20 mouse cellular contexts compared by ENCODE assay signal in the genomic region with DNA sequence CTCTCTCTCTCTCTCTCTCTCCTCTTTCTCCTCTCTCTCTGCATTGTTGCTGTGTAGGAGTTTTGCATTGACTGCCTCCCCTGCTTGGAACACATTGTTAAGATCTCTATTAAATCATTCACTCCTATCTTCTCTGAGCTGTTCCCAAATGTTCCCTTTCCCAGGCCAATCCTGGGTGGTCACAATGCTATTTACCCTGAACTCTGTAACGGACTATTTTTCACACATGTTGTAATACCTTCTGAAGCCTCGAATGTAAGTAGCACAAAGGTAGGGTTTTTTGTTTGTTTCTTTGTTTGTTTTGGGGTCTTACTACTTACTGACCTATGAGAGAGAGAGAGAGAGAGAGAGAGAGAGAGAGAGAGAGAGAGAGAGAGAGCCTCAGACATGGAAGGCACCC. TPM values are rescaled to one million over a fixed set of nuclear protein-coding genes. Genes with fewer than 3 reads are reported as not detected.
DNase-seq lines count a peak whose midpoint lies in the region; ATAC-seq and TF ChIP-seq lines count a peak whose summit lies in the region.
"Had no signal": no experiment of that assay in that cellular context is flagged by ENCODE, and none has a peak within 500 bp of the region (broad histone marks: within the 10 kb centered on the region; RNA-seq: fewer than 3 reads in every experiment).

No protein-coding gene starts in this region.

- TF ChIP-seq CTCF in hindbrain, postnatal 0 days (IDR thresholded peaks at IDR 0.05; ENCODE audit: low read depth) = no peak
- TF ChIP-seq CTCF in lung, adult 2 months (IDR thresholded peaks at IDR 0.05; ENCODE audit: insufficient read depth, low read length) = no peak

- peak overlapping the region; percentile 90; the same call in 1 of the 2 replicates for H3K27ac ChIP-seq in hindbrain, embryonic 11.5 days (ENCODE audit: low read depth, low read length)
- H3K27ac ChIP-seq in hindbrain, postnatal 0 days = no peak overlapping the region
- H3K27ac ChIP-seq in forebrain, embryonic 14.5 days (ENCODE audit: low read depth, low read length) = peak overlapping the region; percentile 96
- H3K27ac ChIP-seq in midbrain, embryonic 11.5 days (ENCODE audit: low read depth, low read length) = peak overlapping the region; percentile 92
- H3K27ac ChIP-seq: heart, embryonic 13.5 days; liver, embryonic 14.5 days; stomach, embryonic 15.5 days had no signal

- no peak for ATAC-seq in hindbrain, embryonic 11.5 days (ENCODE audit: low FRiP score)
- ATAC-seq in hindbrain, postnatal 0 days = no peak
- no peak for ATAC-seq in forebrain, embryonic 14.5 days
- no peak for ATAC-seq in midbrain, embryonic 11.5 days (ENCODE audit: low FRiP score)
- no peak for ATAC-seq in CD4-positive, CD25-positive, alpha-beta regulatory T cell, adult 4 months

- H3K4me1 ChIP-seq in hindbrain, embryonic 11.5 days (replicated peaks; ENCODE audit: control insufficient read depth, insufficient read depth, low read length) = peaks cover 3% of the 10 kb centered on the region
- peaks cover 4% of the 10 kb centered on the region; the same call in 1 of the 2 replicates for H3K4me1 ChIP-seq in hindbrain, postnatal 0 days (ENCODE audit: insufficient read depth, low read length)
- H3K4me1 ChIP-seq in forebrain, embryonic 14.5 days (ENCODE audit: control insufficient read depth, insufficient read depth, low read length) = peaks cover 42% of the 10 kb centered on the region
- peaks cover 38% of the 10 kb centered on the region for H3K4me1 ChIP-seq in midbrain, embryonic 11.5 days (ENCODE audit: control insufficient read depth, insufficient read depth, low read length)
- peaks cover 11% of the 10 kb centered on the region for H3K4me1 ChIP-seq in lung, adult 2 months (ENCODE audit: control insufficient read depth, insufficient read depth, low read length)
- H3K4me1 ChIP-seq: stomach, embryonic 15.5 days had no signal

- no peaks in the 10 kb centered on the region for H3K27me3 ChIP-seq in hindbrain, embryonic 11.5 days (ENCODE audit: control insufficient read depth, insufficient read depth, low read length)
- no peaks in the 10 kb centered on the region for H3K27me3 ChIP-seq in hindbrain, postnatal 0 days (ENCODE audit: insufficient read depth, low read length)
- H3K27me3 ChIP-seq in forebrain, embryonic 14.5 days (replicated peaks; ENCODE audit: control insufficient read depth, insufficient read depth, low read length) = no peaks in the 10 kb centered on the region
- no peaks in the 10 kb centered on the region for H3K27me3 ChIP-seq in midbrain, embryonic 11.5 days (ENCODE audit: control insufficient read depth, insufficient read depth, low read length)
- H3K27me3 ChIP-seq: stomach, embryonic 15.5 days had no signal

- H3K4me2 ChIP-seq in hindbrain, embryonic 11.5 days (replicated peaks; ENCODE audit: low read depth, low read length) = no peak overlapping the region
- H3K4me2 ChIP-seq in hindbrain, postnatal 0 days (ENCODE audit: low read depth, low read length) = no peak overlapping the region
- H3K4me2 ChIP-seq in forebrain, embryonic 14.5 days (ENCODE audit: low read length) = no peak overlapping the region
- no peak overlapping the region for H3K4me2 ChIP-seq in midbrain, embryonic 11.5 days
- H3K4me2 ChIP-seq: heart, embryonic 13.5 days; neural tube, embryonic 13.5 days; stomach, embryonic 15.5 days had no signal

- H3K9ac ChIP-seq in hindbrain, embryonic 11.5 days (ENCODE audit: low read depth, low read length) = no peak overlapping the region
- no peak overlapping the region for H3K9ac ChIP-seq in hindbrain, postnatal 0 days (replicated peaks; ENCODE audit: low read length)
- H3K9ac ChIP-seq in forebrain, embryonic 14.5 days (ENCODE audit: low read length) = no peak overlapping the region; the same call in 1 of the 2 replicates
- no peak overlapping the region for H3K9ac ChIP-seq in midbrain, embryonic 11.5 days (ENCODE audit: low read length)
- H3K9ac ChIP-seq: heart, embryonic 13.5 days; liver, embryonic 14.5 days; neural tube, embryonic 13.5 days; stomach, embryonic 15.5 days had no signal

- H3K4me3 ChIP-seq in hindbrain, embryonic 11.5 days (ENCODE audit: low read depth, low read length) = no peak overlapping the region
- H3K4me3 ChIP-seq in hindbrain, postnatal 0 days (ENCODE audit: low read length) = no peak overlapping the region
- no peak overlapping the region for H3K4me3 ChIP-seq in forebrain, embryonic 14.5 days (ENCODE audit: low read depth, low read length)
- H3K4me3 ChIP-seq in midbrain, embryonic 11.5 days (ENCODE audit: low read depth, low read length) = no peak overlapping the region
- H3K4me3 ChIP-seq in lung, adult 2 months (replicated peaks; ENCODE audit: extremely low read depth, low read depth, low read length) = no peak overlapping the region
- H3K4me3 ChIP-seq: heart, embryonic 13.5 days; neural tube, embryonic 13.5 days; stomach, embryonic 15.5 days had no signal

- DNase-seq in hindbrain, embryonic 11.5 days (ENCODE audit: low spot score) = no peak
- DNase-seq in hindbrain, postnatal 0 days (ENCODE audit: low spot score) = no peak
- peak; percentile 54 for DNase-seq in adipocyte (ENCODE audit: low spot score)
- no peak for DNase-seq in forebrain, embryonic 14.5 days (ENCODE audit: low spot score)
- DNase-seq in midbrain, embryonic 11.5 days (ENCODE audit: low spot score, missing footprints) = peak; percentile 89
- no peak for DNase-seq in lung, adult 2 months
- DNase-seq in layer of hippocampus, postnatal 25 days (ENCODE audit: extremely low spot score in 1 of 2, low spot score in 1 of 2) = no peak
- DNase-seq: adrenal gland, postnatal 25 days; cerebellum, adult 18-20 months; gastrocnemius, postnatal 14 days; heart, adult 18-20 months; heart, postnatal 36 days; kidney, postnatal 36 days; layer of hippocampus, adult 9-11 months had no signal

- H3K9me3 ChIP-seq in hindbrain, embryonic 11.5 days (ENCODE audit: control insufficient read depth, low read length) = no peaks in the 10 kb centered on the region
- no peaks in the 10 kb centered on the region for H3K9me3 ChIP-seq in hindbrain, postnatal 0 days (ENCODE audit: low read length)
- H3K9me3 ChIP-seq in forebrain, embryonic 14.5 days (replicated peaks; ENCODE audit: control insufficient read depth, low read length) = no peaks in the 10 kb centered on the region
- H3K9me3 ChIP-seq in midbrain, embryonic 11.5 days (ENCODE audit: control insufficient read depth, low read length) = no peaks in the 10 kb centered on the region
- H3K9me3 ChIP-seq: G1E; heart, embryonic 13.5 days; neural tube, embryonic 13.5 days; stomach, embryonic 15.5 days had no signal

- TF ChIP-seq POLR2A in lung, adult 2 months (IDR thresholded peaks at IDR 0.05; ENCODE audit: borderline replicate concordance, extremely low read depth, low read depth, low read length) = no peak

- H3K36me3 ChIP-seq in hindbrain, embryonic 11.5 days (ENCODE audit: control insufficient read depth, insufficient read depth, low read length) = no peaks in the 10 kb centered on the region
- H3K36me3 ChIP-seq in hindbrain, postnatal 0 days (ENCODE audit: insufficient read depth, low read length) = no peaks in the 10 kb centered on the region
- H3K36me3 ChIP-seq in forebrain, embryonic 14.5 days (ENCODE audit: control insufficient read depth, insufficient read depth, low read length) = no peaks in the 10 kb centered on the region
- no peaks in the 10 kb centered on the region for H3K36me3 ChIP-seq in midbrain, embryonic 11.5 days (ENCODE audit: control insufficient read depth, insufficient read depth, low read length)
- H3K36me3 ChIP-seq: G1E; heart, embryonic 13.5 days; neural tube, embryonic 13.5 days; stomach, embryonic 15.5 days had no signal

- 63% methylated on average over 2 of the region's 2 CpGs for WGBS in hindbrain, embryonic 11.5 days
- WGBS in hindbrain, postnatal 0 days = 52% methylated on average over 2 of the region's 2 CpGs
- WGBS in forebrain, embryonic 14.5 days = 19% methylated on average over 2 of the region's 2 CpGs
- WGBS in midbrain, embryonic 11.5 days = 60% methylated on average over 2 of the region's 2 CpGs
- 61% methylated on average over 2 of the region's 2 CpGs for WGBS in lung, adult 2 months

RNA-seq across cellular contexts. Expression of a gene that starts 2.2 kb away (rescaled TPM):
- 59.7 and 61.1 TPM in 2 replicates for polyA plus RNA-seq in hindbrain, embryonic 11.5 days (2014; fragmentation: Nextera tagmentation; extraction: Ambion mirVana)
- 38.9 and 39.6 TPM in 2 replicates for total RNA-seq in hindbrain, postnatal 0 days (2014; rRNA removed)
- 43.0 and 43.9 TPM in 2 replicates for polyA plus RNA-seq in hindbrain, postnatal 0 days (2015; fragmentation: Nextera tagmentation; extraction: Ambion mirVana)
- 83.3 and 90.2 TPM in 2 replicates for polyA plus RNA-seq in forebrain, embryonic 14.5 days (2014; fragmentation: Nextera tagmentation; extraction: Ambion mirVana)
- 62.1 and 64.9 TPM in 2 replicates for polyA plus RNA-seq in midbrain, embryonic 11.5 days (2014; fragmentation: Nextera tagmentation; extraction: Ambion mirVana)
- 6.5 and 10.2 TPM in 2 replicates for polyA plus RNA-seq in lung, adult 2 months (2012; rRNA removed)
- polyA plus RNA-seq in CD4-positive, CD25-positive, alpha-beta regulatory T cell, adult 4 months (2017; shearing (Covaris generic)) = 10 to 100 TPM; 68.1 to 69.0 TPM
- total RNA-seq in layer of hippocampus, postnatal 25 days (2021) = 10 to 100 TPM; 35.5 to 38.8 TPM

Comparison
In these comparisons a context has a peak if more than half of its experiments do, and no peak if none do; other contexts are left out.
1. DNase-seq: peak in adipocyte (single experiment) and midbrain, embryonic 11.5 days (single experiment); none in hindbrain, embryonic 11.5 days (single experiment), hindbrain, postnatal 0 days (single experiment), forebrain, embryonic 14.5 days (single experiment), lung, adult 2 months (single experiment) and layer of hippocampus, postnatal 25 days (0 of 2).